Mouse (Mus musculus): ENCODE data around the gene Slc25a48. TPM values are rescaled to one million over a fixed set of nuclear protein-coding genes. Genes with fewer than 3 reads are reported as not detected.

Gene Slc25a48
- polyA plus RNA-seq (2015; fragmentation: Nextera tagmentation; extraction: Ambion mirVana): not detected in 2 replicates

- Histone ChIP-seq H3K9ac (replicated peaks) (no peak within 1 kb of the TSS), H3K4me1 (peaks cover 17% of the 10 kb centered on the region), H3K4me2 (replicated peaks) (peak within 1 kb of the TSS; percentile 34), H3K27ac (replicated peaks) (no peak within 1 kb of the TSS), H3K4me3 (peak within 1 kb of the TSS; percentile 18), H3K27me3 (peaks cover 51% of the 10 kb centered on the region), H3K9me3 (no peaks in the 10 kb centered on the region), H3K36me3 (no peaks in the 10 kb centered on the region)
- 5% methylated on average over 51 of the region's 51 CpGs for WGBS
- no peak for ATAC-seq (replicated peaks)
Observed at GRCm38 (mm10) chr13:56438211-56439075, at the start of gene Slc25a48. Gene Slc25a48 (plus strand): TSS chr13:56438355.

GRCm38 (mm10) chr13:56397572-56397971 lies 40.6 kb upstream of the Slc25a48 start:
- Histone ChIP-seq H3K4me1 (no peaks in the 10 kb centered on the region), H3K4me2 (replicated peaks) (no peak overlapping the region), H3K9me3 (no peaks in the 10 kb centered on the region), H3K27ac (replicated peaks) (no peak overlapping the region), H3K9ac (replicated peaks) (no peak overlapping the region), H3K27me3 (no peaks in the 10 kb centered on the region), H3K36me3 (no peaks in the 10 kb centered on the region), H3K4me3 (no peak overlapping the region)
- 37% methylated on average over 5 of the region's 5 CpGs for WGBS
- ATAC-seq (replicated peaks): no peak

- ATAC-seq (replicated peaks): no peak
Observed at GRCm38 (mm10) chr13:56401186-56401585, 37.0 kb upstream of the Slc25a48 start.

GRCm38 (mm10) chr13:56403381-56404086 lies 34.6 kb upstream of the Slc25a48 start:
- 87% methylated on average over 8 of the region's 8 CpGs for WGBS

More at GRCm38 (mm10) chr13:56401186-56401585, 37.0 kb upstream of the Slc25a48 start:
- H3K9ac ChIP-seq (replicated peaks): no peak overlapping the region
- no peak overlapping the region for H3K4me2 ChIP-seq (replicated peaks)
- no peaks in the 10 kb centered on the region for H3K4me1 ChIP-seq
- 40% methylated on average over 4 of the region's 4 CpGs for WGBS
- no peak overlapping the region for H3K4me3 ChIP-seq
- no peaks in the 10 kb centered on the region for H3K9me3 ChIP-seq
- no peak overlapping the region for H3K27ac ChIP-seq (replicated peaks)
- H3K36me3 ChIP-seq: no peaks in the 10 kb centered on the region
- no peaks in the 10 kb centered on the region for H3K27me3 ChIP-seq

GRCm38 (mm10) chr13:56404511-56405140 lies 33.5 kb upstream of the Slc25a48 start:
- Histone ChIP-seq H3K36me3 (no peaks in the 10 kb centered on the region), H3K27ac (replicated peaks) (no peak overlapping the region), H3K4me1 (no peaks in the 10 kb centered on the region), H3K9ac (replicated peaks) (no peak overlapping the region), H3K4me2 (replicated peaks) (no peak overlapping the region), H3K9me3 (no peaks in the 10 kb centered on the region), H3K27me3 (no peaks in the 10 kb centered on the region), H3K4me3 (no peak overlapping the region)
- ATAC-seq (replicated peaks): no peak
- 72% methylated on average over 6 of the region's 6 CpGs for WGBS

More at GRCm38 (mm10) chr13:56403381-56404086, 34.6 kb upstream of the Slc25a48 start:
- Histone ChIP-seq H3K4me3 (no peak overlapping the region), H3K4me1 (no peaks in the 10 kb centered on the region), H3K27ac (replicated peaks) (no peak overlapping the region), H3K9ac (replicated peaks) (no peak overlapping the region), H3K9me3 (no peaks in the 10 kb centered on the region), H3K27me3 (no peaks in the 10 kb centered on the region), H3K4me2 (replicated peaks) (no peak overlapping the region), H3K36me3 (no peaks in the 10 kb centered on the region)
- no peak for ATAC-seq (replicated peaks)

GRCm38 (mm10) chr13:56412286-56412873 lies 25.8 kb upstream of the Slc25a48 start:
- Histone ChIP-seq H3K9me3 (no peaks in the 10 kb centered on the region), H3K27me3 (no peaks in the 10 kb centered on the region), H3K4me2 (replicated peaks) (no peak overlapping the region), H3K9ac (replicated peaks) (no peak overlapping the region), H3K4me1 (peaks cover 10% of the 10 kb centered on the region; the same call in 1 of the 2 replicates), H3K4me3 (no peak overlapping the region), H3K36me3 (no peaks in the 10 kb centered on the region), H3K27ac (replicated peaks) (peak overlapping the region; percentile 15; the same call in 1 of the 2 replicates)
- 48% methylated on average over 9 of the region's 9 CpGs for WGBS
- peak; percentile 29; the same call in 1 of the 2 replicates for ATAC-seq (replicated peaks)

- Histone ChIP-seq H3K36me3 (no peaks in the 10 kb centered on the region), H3K9ac (replicated peaks) (no peak overlapping the region), H3K9me3 (no peaks in the 10 kb centered on the region), H3K27me3 (peaks cover 6% of the 10 kb centered on the region; the same call in 1 of the 2 replicates), H3K4me3 (no peak overlapping the region), H3K27ac (replicated peaks) (no peak overlapping the region), H3K4me2 (replicated peaks) (no peak overlapping the region), H3K4me1 (peaks cover 5% of the 10 kb centered on the region)
- 54% methylated on average over 13 of the region's 13 CpGs for WGBS
- no peak for ATAC-seq (replicated peaks)
Observed at GRCm38 (mm10) chr13:56418685-56419483, 19.3 kb upstream of the Slc25a48 start.

- peaks cover 5% of the 10 kb centered on the region for H3K4me1 ChIP-seq
- no peak overlapping the region for H3K4me2 ChIP-seq (replicated peaks)
- 77% methylated on average over 6 of the region's 6 CpGs for WGBS
- no peaks in the 10 kb centered on the region for H3K36me3 ChIP-seq
- no peak overlapping the region for H3K4me3 ChIP-seq
- no peak for ATAC-seq (replicated peaks)
- no peaks in the 10 kb centered on the region for H3K9me3 ChIP-seq
- H3K27ac ChIP-seq (replicated peaks): no peak overlapping the region
- peaks cover 10% of the 10 kb centered on the region for H3K27me3 ChIP-seq
- H3K9ac ChIP-seq (replicated peaks): no peak overlapping the region
Observed at GRCm38 (mm10) chr13:56419538-56419937, 18.6 kb upstream of the Slc25a48 start.

GRCm38 (mm10) chr13:56422072-56422723 lies 16.0 kb upstream of the Slc25a48 start:
- peaks cover 10% of the 10 kb centered on the region for H3K27me3 ChIP-seq
- no peak overlapping the region for H3K4me3 ChIP-seq
- no peak overlapping the region for H3K27ac ChIP-seq (replicated peaks)
- WGBS: 27% methylated on average over 16 of the region's 16 CpGs
- no peak overlapping the region for H3K9ac ChIP-seq (replicated peaks)
- ATAC-seq (replicated peaks): peak; percentile 70
- H3K36me3 ChIP-seq: no peaks in the 10 kb centered on the region
- peaks cover 5% of the 10 kb centered on the region for H3K4me1 ChIP-seq
- no peak overlapping the region for H3K4me2 ChIP-seq (replicated peaks)
- no peaks in the 10 kb centered on the region for H3K9me3 ChIP-seq

- Histone ChIP-seq H3K4me1 (peaks cover 5% of the 10 kb centered on the region), H3K27ac (replicated peaks) (no peak overlapping the region), H3K4me2 (replicated peaks) (no peak overlapping the region), H3K27me3 (peaks cover 10% of the 10 kb centered on the region), H3K36me3 (no peaks in the 10 kb centered on the region), H3K9me3 (no peaks in the 10 kb centered on the region), H3K9ac (replicated peaks) (no peak overlapping the region), H3K4me3 (no peak overlapping the region)
- no peak for ATAC-seq (replicated peaks)
- 86% methylated on average over 7 of the region's 7 CpGs for WGBS
Observed at GRCm38 (mm10) chr13:56425931-56426330, 12.2 kb upstream of the Slc25a48 start.

GRCm38 (mm10) chr13:56426365-56426764 lies 11.8 kb upstream of the Slc25a48 start, which contains the start of gene Gm3045:
Gene Gm3045 (plus strand): TSS chr13:56426594.
- Histone ChIP-seq H3K27me3 (peaks cover 10% of the 10 kb centered on the region), H3K36me3 (no peaks in the 10 kb centered on the region), H3K4me2 (replicated peaks) (no peak within 1 kb of the TSS), H3K27ac (replicated peaks) (no peak within 1 kb of the TSS), H3K9ac (replicated peaks) (no peak within 1 kb of the TSS), H3K4me3 (no peak within 1 kb of the TSS), H3K4me1 (peaks cover 5% of the 10 kb centered on the region), H3K9me3 (no peaks in the 10 kb centered on the region)
- 76% methylated on average over 4 of the region's 4 CpGs for WGBS
- no peak for ATAC-seq (replicated peaks)

Measured in forebrain, embryonic 15.5 days (tissue).